In the genomic region with DNA sequence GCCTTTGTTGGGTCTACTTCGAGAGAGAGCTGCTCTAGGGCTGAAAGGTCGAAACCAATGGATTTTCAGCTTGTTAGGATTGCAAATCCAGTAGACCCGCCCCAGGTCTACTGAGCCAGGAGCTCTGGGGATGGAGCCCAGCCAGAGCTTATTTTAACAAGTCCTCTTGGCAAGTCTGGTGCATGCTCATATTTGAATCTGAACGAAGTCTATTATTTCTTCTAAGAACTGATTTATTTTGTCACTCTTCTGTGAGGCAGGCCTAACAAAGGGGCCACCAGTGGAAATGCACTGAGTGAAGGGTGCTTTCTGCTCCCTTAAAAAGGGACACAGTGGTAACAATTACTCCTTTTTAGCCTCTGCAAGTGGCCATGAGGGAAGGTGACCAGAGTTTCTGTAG, we compare ENCODE assay signal across 14 mouse cellular contexts. TPM values are rescaled to one million over a fixed set of nuclear protein-coding genes. Genes with fewer than 3 reads are reported as not detected.
DNase-seq lines count a peak whose midpoint lies in the region; ATAC-seq and TF ChIP-seq lines count a peak whose summit lies in the region.
"Had no signal": no experiment of that assay in that cellular context is flagged by ENCODE, and none has a peak within 500 bp of the region (broad histone marks: within the 10 kb centered on the region; RNA-seq: fewer than 3 reads in every experiment).

No protein-coding gene starts in this region.

- peak; percentile 59 for ATAC-seq in frontal cortex, adult (ENCODE audit: low TSS enrichment)
- no peak for ATAC-seq in midbrain, postnatal 0 days (ENCODE audit: low FRiP score)
- ATAC-seq: liver, embryonic 12.5 days had no signal

- H3K27ac ChIP-seq in midbrain, postnatal 0 days (ENCODE audit: low read depth, low read length): no peak overlapping the region
- no peak overlapping the region for H3K27ac ChIP-seq in midbrain, embryonic 10.5 days (replicated peaks)
- H3K27ac ChIP-seq: heart, embryonic 10.5 days; limb, embryonic 10.5 days; liver, embryonic 12.5 days; lung, embryonic 15.5 days had no signal

- H3K4me1 ChIP-seq in midbrain, postnatal 0 days (ENCODE audit: insufficient read depth, low read length): no peaks in the 10 kb centered on the region
- no peaks in the 10 kb centered on the region for H3K4me1 ChIP-seq in midbrain, embryonic 10.5 days
- H3K4me1 ChIP-seq: heart, embryonic 10.5 days; limb, embryonic 10.5 days; liver, embryonic 12.5 days; lung, embryonic 15.5 days had no signal

- no peak for DNase-seq in frontal cortex, postnatal 25 days (ENCODE audit: low spot score in 2 of 2)
- peak; percentile 36 for DNase-seq in midbrain, postnatal 0 days (ENCODE audit: low spot score)
- DNase-seq in midbrain, embryonic 10.5 days (ENCODE audit: low spot score): no peak
- DNase-seq in layer of hippocampus, adult 9-11 months: peak; percentile 25
- no peak for DNase-seq in gastrocnemius, postnatal 36 days
- DNase-seq in adrenal gland, postnatal 14 days: no peak
- DNase-seq: cerebellum, adult 8-10 months; gastrocnemius, postnatal 10 days; heart, postnatal 36 days had no signal

- H3K27me3 ChIP-seq in midbrain, postnatal 0 days (ENCODE audit: insufficient read depth, low read length): no peaks in the 10 kb centered on the region
- no peaks in the 10 kb centered on the region for H3K27me3 ChIP-seq in midbrain, embryonic 10.5 days (ENCODE audit: low read depth, poor library complexity, severe bottlenecking)
- H3K27me3 ChIP-seq: liver, embryonic 12.5 days; lung, embryonic 15.5 days had no signal

- no peak overlapping the region for H3K4me2 ChIP-seq in midbrain, postnatal 0 days (ENCODE audit: low read depth, low read length, poor library complexity, severe bottlenecking)
- H3K4me2 ChIP-seq: liver, embryonic 12.5 days; lung, embryonic 15.5 days had no signal

- H3K4me3 ChIP-seq in midbrain, postnatal 0 days (ENCODE audit: low read depth, low read length): no peak overlapping the region
- H3K4me3 ChIP-seq in midbrain, embryonic 10.5 days: no peak overlapping the region
- H3K4me3 ChIP-seq: heart, embryonic 10.5 days; limb, embryonic 10.5 days; liver, embryonic 12.5 days; lung, embryonic 15.5 days had no signal

- H3K36me3 ChIP-seq in midbrain, postnatal 0 days (ENCODE audit: insufficient read depth, low read length): no peaks in the 10 kb centered on the region
- H3K36me3 ChIP-seq in midbrain, embryonic 10.5 days: no peaks in the 10 kb centered on the region
- H3K36me3 ChIP-seq: heart, embryonic 10.5 days; limb, embryonic 10.5 days; liver, embryonic 12.5 days; lung, embryonic 15.5 days had no signal

- no peak for TF ChIP-seq CTCF in midbrain, postnatal 0 days (IDR thresholded peaks at IDR 0.05)

- intact Hi-C loops in gastrocnemius, postnatal 36 days (cut with DNase I): no loop called here

- H3K9me3 ChIP-seq in midbrain, postnatal 0 days (ENCODE audit: low read length): no peaks in the 10 kb centered on the region
- H3K9me3 ChIP-seq in midbrain, embryonic 10.5 days (replicated peaks): no peaks in the 10 kb centered on the region
- H3K9me3 ChIP-seq: heart, embryonic 10.5 days; limb, embryonic 10.5 days; lung, embryonic 15.5 days had no signal

- WGBS in midbrain, postnatal 0 days: 42% methylated on average over 4 of the region's 4 CpGs
- 75% methylated on average over 4 of the region's 4 CpGs for WGBS in midbrain, embryonic 10.5 days

- no peak overlapping the region for H3K9ac ChIP-seq in midbrain, postnatal 0 days (replicated peaks; ENCODE audit: low read length, poor library complexity, severe bottlenecking)
- H3K9ac ChIP-seq: liver, embryonic 12.5 days; lung, embryonic 15.5 days had no signal

RNA-seq across cellular contexts. Expression of a gene that starts 24.3 kb away (rescaled TPM):
- 17.6 and 33.0 TPM in 2 replicates for total RNA-seq in midbrain, postnatal 0 days (2014; rRNA removed)
- polyA plus RNA-seq in midbrain, postnatal 0 days (2015; fragmentation: Nextera tagmentation; extraction: Ambion mirVana): 3.6 and 5.2 TPM in 2 replicates
- polyA plus RNA-seq in midbrain, embryonic 10.5 days (2016; fragmentation: Nextera tagmentation; extraction: Ambion mirVana): 0.21 and 0.57 TPM in 2 replicates
- under 1 TPM in 1 of 2 experiments, not detected in 1; 0.10 TPM for total RNA-seq in gastrocnemius, postnatal 36 days (2021)
- total RNA-seq in adrenal gland, postnatal 14 days (2021): 0.30 TPM in 1 of 2 replicates, not detected in the other
- total RNA-seq: heart, postnatal 36 days had no signal

Comparison
In these comparisons a context has a peak if more than half of its experiments do, and no peak if none do; other contexts are left out.
1. DNase-seq: peak in midbrain, postnatal 0 days (single experiment) and layer of hippocampus, adult 9-11 months (single experiment); none in frontal cortex, postnatal 25 days (0 of 2), midbrain, embryonic 10.5 days (single experiment), gastrocnemius, postnatal 36 days (0 of 2) and adrenal gland, postnatal 14 days (single experiment).
2. RNA of a gene that starts 24.3 kb away (total RNA-seq): 17.6 to 33.0 TPM in midbrain, postnatal 0 days; 0.10 TPM in gastrocnemius, postnatal 36 days and 0.30 TPM in adrenal gland, postnatal 14 days; every median in the first group is over 10 times any median in the second.